Mouse (Mus musculus) adrenal gland, adult 18-20 months (tissue): ENCODE results near the gene Rc3h1. TPM values are rescaled to one million over a fixed set of nuclear protein-coding genes. Genes with fewer than 3 reads are reported as not detected.
"Not testable (repeated sequence)": the region's sequence is repeated elsewhere in the genome, so short reads cannot be mapped to it uniquely, and the experiment has no call there.

Experiments
- DNase-seq, 2 experiments: peaks; one replicate each; pipeline ENCODE4 v3.0.0; 2021 to 2022; ENCODE audit warnings: low spot score in 2 of 2
- total RNA-seq, 2 experiments: library from RNA; stranded (reverse); gene quantifications; 1 replicate in 1 of 2; 2 replicates in 1 of 2; pipeline ENCODE4 v1.2.3; 2021

Gene Rc3h1
- total RNA-seq, 2 experiments from 2014 or later: 45.3 to 47.8 TPM

GRCm38 (mm10) chr1:160935551-160935950 lies 29.3 kb downstream of the Rc3h1 start:
- DNase-seq: no peak

GRCm38 (mm10) chr1:160963199-160963598 lies 57.0 kb downstream of the Rc3h1 start:
- DNase-seq: no peak

GRCm38 (mm10) chr1:160967268-160967667 lies 61.0 kb downstream of the Rc3h1 start:
- DNase-seq: no peak

- DNase-seq: no peak
These were observed 62.4 kb downstream of the Rc3h1 start for GRCm38 (mm10) chr1:160968643-160969042.

DNA sequence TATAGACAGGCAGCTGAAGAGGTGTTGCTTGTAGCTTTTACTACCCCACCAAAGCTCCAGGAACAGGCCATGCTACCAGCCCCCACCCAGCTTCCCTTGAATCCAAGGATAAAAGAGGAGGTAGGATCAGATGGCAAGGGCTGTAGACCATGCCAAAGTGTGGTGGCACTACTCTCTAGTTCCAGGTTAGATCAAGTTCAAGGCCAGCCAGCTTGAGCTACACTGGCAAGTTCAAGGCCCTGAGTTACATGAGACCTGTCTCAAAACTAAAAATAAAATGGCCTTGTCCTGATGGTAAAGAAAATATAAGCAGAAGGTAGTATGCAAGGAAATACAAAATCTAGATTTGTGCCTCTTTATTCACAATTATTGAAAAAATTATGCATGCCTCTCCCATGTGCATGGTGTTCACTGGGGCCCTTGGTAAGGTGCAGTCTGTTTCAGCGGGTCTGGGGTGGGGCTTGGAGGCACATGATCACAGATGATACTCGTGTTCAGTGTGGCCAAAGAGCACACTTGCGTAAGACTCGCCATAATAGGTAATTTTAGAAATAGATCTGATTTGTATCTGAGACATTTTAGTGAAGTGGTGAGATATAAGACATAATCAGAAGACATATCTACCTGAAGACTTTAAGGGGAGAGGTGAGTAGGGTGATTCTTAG lies 72.0 kb downstream of the Rc3h1 start, which contains the start of gene Serpinc1:
Gene Serpinc1 (plus strand): TSS at position 515 of the 665 bp plus-strand sequence.
- DNase-seq: no peak

GRCm38 (mm10) chr1:160980021-160980420 lies 73.8 kb downstream of the Rc3h1 start:
- DNase-seq: no peak

- no peak for DNase-seq
These were observed 74.5 kb downstream of the Rc3h1 start for GRCm38 (mm10) chr1:160980537-160981234.

DNA sequence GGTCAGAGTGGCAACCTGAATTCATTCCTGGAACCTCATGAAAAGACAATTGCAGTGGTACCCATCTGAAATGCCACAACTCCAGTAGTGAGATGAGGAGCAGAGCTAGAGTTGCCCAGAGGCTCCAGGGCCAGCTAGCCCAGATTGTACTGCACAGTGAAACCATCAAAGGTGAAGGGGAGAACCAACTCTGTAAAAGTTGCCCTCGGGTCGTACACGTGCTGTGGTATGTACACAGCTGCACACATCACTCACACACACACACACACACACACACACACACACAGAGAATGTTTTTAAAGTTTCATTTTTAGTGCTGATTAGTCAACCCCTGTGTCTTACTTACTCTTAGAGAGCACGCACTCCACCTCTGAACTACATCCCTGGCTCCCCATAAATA lies 75.1 kb downstream of the Rc3h1 start:
- DNase-seq: no peak

DNA sequence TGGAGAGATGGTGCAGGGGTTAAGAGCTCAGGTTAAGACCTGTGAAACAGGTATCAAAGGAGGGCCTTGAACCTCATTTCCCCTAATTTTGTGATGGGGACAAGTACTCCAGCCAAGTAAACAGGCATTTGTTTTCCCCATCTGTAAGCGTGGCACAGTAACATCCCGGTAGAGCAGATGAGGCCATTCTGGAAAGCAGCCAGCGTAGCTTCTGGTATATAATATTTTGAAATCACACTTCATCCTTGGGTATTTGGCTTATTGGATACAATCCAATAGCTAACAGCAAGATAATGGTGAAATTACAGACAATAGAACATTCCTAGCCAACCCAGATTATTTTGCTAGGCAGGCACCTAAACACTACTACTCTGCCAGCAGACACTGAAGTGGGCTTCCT lies 76.7 kb downstream of the Rc3h1 start:
- DNase-seq: no peak

DNA sequence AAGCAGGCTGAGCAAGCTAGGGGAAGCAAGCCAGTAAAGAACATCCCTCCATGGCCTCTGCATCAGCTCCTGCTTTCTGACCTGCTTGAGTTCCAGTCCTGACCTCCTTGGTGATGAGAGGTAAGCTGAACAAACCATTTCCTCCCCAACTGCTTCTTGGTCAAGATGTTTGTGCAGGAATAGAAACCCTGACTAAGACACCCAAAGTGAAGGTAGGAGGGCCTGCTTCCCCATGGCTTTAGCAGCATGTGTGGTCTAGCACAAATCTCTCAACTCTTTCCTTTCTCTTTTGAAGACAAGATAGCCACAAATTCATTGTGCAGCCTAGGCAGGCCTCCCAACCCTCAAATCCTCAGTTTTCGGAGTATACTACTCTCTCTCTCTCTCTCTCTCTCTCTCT lies 78.5 kb downstream of the Rc3h1 start:
- not testable (repeated sequence) for DNase-seq

GRCm38 (mm10) chr1:160985477-160985876 lies 79.3 kb downstream of the Rc3h1 start:
- DNase-seq: no peak

- no peak for DNase-seq
These were observed 80.8 kb downstream of the Rc3h1 start for GRCm38 (mm10) chr1:160986881-160987635.

DNA sequence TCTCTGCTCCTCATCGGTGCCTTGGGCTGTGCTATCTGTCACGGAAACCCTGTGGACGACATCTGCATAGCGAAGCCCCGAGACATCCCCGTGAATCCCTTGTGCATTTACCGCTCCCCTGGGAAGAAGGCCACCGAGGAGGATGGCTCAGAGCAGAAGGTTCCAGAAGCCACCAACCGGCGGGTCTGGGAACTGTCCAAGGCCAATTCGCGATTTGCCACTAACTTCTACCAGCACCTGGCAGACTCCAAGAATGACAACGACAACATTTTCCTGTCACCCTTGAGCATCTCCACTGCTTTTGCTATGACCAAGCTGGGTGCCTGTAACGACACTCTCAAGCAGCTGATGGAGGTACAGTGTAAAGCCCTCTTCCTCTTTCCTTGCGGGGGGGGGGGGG lies 83.2 kb downstream of the Rc3h1 start:
- DNase-seq: no peak

DNA sequence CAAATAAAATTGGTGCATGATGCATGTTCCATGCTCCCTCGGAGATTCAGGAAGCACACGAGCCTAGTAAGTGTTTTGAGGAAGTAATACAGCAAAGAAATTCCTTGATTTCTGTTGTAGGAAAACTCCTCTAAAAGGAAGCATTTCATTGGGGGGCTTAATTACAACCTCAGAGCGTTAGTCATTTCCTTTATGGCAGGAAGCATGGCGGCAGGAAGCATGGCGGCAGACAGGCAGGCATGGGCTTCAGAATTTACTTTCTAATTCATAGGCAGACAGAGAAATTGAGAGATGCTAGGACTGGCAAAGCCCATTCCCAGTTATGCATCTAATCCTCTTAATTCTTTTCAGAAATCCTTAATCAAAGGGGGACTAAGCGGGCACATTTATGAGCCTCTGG lies 87.6 kb downstream of the Rc3h1 start:
- DNase-seq: no peak

DNA sequence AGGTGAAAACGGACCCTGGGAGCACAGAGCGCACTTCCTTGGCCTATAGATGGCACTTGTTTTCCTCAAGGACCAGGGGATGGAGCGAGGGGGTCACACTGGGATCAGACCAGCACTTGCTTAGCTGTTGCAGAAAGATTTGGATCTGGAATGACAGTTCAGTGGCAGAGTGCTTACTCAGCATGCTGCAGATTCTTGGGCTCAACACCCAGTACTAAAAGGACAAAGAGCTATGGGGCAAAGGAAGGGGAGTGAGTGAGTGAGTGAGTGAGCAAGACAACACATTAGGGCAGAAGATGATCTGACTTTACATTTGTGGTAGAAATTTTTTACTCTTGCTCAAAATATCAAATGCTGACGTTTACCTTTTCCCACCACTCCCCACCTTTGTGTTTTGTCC lies 98.7 kb downstream of the Rc3h1 start:
- DNase-seq: no peak

DNA sequence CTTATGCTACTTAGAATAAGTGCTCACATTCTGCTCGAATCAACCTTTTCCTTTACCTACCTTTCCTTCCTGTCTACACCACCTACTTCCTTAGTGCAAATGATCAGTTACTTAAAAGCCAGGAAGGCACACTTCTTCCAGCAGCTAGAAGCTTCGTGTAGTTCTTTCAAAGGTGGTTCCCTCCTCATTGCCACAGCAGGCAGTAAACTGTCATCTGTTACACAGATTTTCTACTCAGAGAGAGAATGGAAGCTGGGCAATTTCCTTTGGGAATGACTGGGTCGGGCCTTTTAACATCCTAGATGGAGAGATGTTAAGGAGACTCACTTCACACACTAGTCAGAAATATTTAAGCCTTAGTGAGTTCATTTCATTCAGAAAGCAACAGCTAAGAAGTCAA lies 99.3 kb downstream of the Rc3h1 start:
- DNase-seq: no peak

GRCm38 (mm10) chr1:161006471-161006870 lies 100.3 kb downstream of the Rc3h1 start:
- DNase-seq: no peak

DNA sequence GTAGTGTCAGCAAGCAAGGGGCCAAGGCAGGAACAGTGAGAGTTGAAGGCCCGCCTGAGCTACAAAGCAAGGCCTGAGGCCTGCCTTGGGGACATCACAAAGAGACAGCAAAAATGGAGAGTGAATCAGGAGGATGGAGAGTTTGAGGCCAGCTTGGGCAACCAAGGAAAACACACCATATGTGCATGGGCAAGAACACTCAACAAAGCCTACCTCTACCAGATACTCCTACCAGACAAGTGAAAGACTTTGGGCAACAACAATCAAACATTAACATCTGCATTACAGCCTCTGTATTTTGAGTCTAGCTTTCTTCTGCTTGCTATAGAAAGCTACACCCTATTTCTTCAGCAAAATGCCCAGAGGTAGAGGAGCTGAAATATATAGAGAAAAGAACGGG lies 101.8 kb downstream of the Rc3h1 start:
- DNase-seq: no peak

- DNase-seq: no peak
These were observed 104.2 kb downstream of the Rc3h1 start for GRCm38 (mm10) chr1:161010436-161010835.

DNA sequence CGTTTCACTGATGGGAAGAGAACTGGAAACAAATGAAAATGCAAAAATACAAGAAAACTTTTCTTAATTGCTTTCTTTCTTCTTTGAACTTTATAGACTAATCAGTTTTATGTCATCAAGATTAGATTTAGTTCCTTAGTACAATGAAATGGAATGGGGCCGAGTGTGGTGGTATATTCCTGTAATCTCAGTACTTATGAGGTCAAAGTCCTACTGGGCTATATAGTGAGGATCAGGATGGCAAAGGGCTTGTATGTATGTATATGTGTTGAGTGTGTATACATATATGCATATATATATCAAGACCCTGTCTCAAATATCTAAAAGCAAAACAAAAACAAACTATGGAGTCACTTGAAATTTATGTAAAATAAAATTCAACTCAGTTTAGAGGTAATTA lies 110.2 kb downstream of the Rc3h1 start:
- DNase-seq: no peak

GRCm38 (mm10) chr1:161020051-161020450 lies 113.8 kb downstream of the Rc3h1 start:
- no peak for DNase-seq
